Mouse (Mus musculus): ENCODE measurements around the gene Nfam1. TPM values are rescaled to one million over a fixed set of nuclear protein-coding genes. Genes with fewer than 3 reads are reported as not detected.

Gene Nfam1
- polyA plus RNA-seq, 1 experiment from 2014 or later: 2.1 TPM

- peak overlapping the region; percentile 55 for H3K4me2 ChIP-seq
- H3K4me3 ChIP-seq: no peak overlapping the region
- 23% methylated on average over 8 of the region's 8 CpGs for WGBS
- no peaks in the 10 kb centered on the region for H3K36me3 ChIP-seq
- H3K27ac ChIP-seq (replicated peaks): peak overlapping the region; percentile 82
- H3K27me3 ChIP-seq (replicated peaks): peaks cover 41% of the 10 kb centered on the region
- no peak for ATAC-seq (ENCODE audit: extremely low read depth, insufficient number of reproducible peaks, low FRiP score, low TSS enrichment)
- peak overlapping the region; percentile 55 for H3K9ac ChIP-seq
- peaks cover 50% of the 10 kb centered on the region for H3K4me1 ChIP-seq
- H3K9me3 ChIP-seq: no peaks in the 10 kb centered on the region
Measured at GRCm38 (mm10) chr15:83010423-83010822, 22.7 kb downstream of the Nfam1 start.

DNA sequence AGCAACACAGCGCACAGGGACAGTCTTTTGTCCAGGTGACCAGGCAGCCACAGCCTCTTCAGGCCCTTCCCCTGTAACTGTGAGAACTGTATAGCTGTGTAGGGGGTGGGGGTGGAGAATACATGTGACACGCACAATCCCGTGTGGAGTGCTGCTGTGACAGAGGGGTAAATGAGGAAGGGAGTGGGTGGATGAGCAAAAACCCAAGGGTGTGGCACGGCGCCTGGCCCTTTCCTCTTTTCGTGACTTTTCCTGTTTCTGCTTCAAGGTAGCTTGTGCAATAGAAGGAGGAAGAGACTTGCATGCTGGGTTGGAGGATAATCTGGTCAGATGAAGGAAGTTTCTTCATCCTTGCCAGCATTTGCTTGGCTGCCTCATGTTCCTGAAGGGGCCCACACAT is 23.6 kb downstream of the Nfam1 start:
- no peak overlapping the region for H3K4me3 ChIP-seq
- 74% methylated on average over 6 of the region's 6 CpGs for WGBS
- ATAC-seq (ENCODE audit: extremely low read depth, insufficient number of reproducible peaks, low FRiP score, low TSS enrichment): no peak
- no peaks in the 10 kb centered on the region for H3K9me3 ChIP-seq
- peaks cover 33% of the 10 kb centered on the region for H3K27me3 ChIP-seq (replicated peaks)
- H3K27ac ChIP-seq (replicated peaks): no peak overlapping the region
- peaks cover 50% of the 10 kb centered on the region for H3K4me1 ChIP-seq
- no peak overlapping the region for H3K4me2 ChIP-seq
- H3K9ac ChIP-seq: peak overlapping the region; percentile 14; the same call in 1 of the 2 replicates
- H3K36me3 ChIP-seq: no peaks in the 10 kb centered on the region

- no peak overlapping the region for H3K4me2 ChIP-seq
- 67% methylated on average over 13 of the region's 13 CpGs for whole genome bisulfite sequencing
- H3K36me3 ChIP-seq: no peaks in the 10 kb centered on the region
- H3K27me3 ChIP-seq (replicated peaks): peaks cover 26% of the 10 kb centered on the region
- H3K4me1 ChIP-seq: peaks cover 46% of the 10 kb centered on the region
- H3K9ac ChIP-seq: peak overlapping the region; percentile 14; the same call in 1 of the 2 replicates
- no peaks in the 10 kb centered on the region for H3K9me3 ChIP-seq
- H3K4me3 ChIP-seq: no peak overlapping the region
- no peak overlapping the region for H3K27ac ChIP-seq (replicated peaks)
- no peak for ATAC-seq (ENCODE audit: extremely low read depth, insufficient number of reproducible peaks, low FRiP score, low TSS enrichment)
Measured at GRCm38 (mm10) chr15:83008761-83009423, 24.2 kb downstream of the Nfam1 start.

DNA sequence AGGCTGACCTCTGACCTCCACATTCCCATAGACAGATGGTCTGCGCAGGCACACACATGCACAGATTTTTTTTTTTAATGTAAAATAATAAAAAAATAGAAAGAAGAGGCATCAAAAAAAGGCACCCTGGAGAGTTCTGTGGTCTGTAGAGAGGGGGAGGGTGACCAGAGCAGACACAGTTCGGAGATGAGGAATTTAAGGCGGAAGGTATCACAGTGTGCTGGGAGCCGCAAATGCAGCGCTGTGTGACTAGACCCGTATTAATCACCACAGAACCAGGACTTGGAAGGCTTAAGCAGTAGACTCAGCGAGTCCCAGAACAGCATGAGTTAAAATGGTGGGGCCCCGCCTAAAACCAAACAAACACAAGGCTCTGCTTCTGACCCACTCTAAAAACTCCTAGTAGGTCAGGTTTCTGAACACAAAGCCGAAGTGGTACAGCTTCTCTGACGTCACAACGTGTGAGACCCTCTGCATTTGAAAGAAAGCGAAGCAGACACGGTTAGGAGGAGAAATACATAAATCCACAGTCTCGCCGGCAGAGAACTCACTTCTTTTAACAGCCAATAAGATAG is 25.7 kb downstream of the Nfam1 start:
- no peak overlapping the region for H3K9ac ChIP-seq
- H3K36me3 ChIP-seq: no peaks in the 10 kb centered on the region
- no peak overlapping the region for H3K4me3 ChIP-seq
- ATAC-seq (ENCODE audit: extremely low read depth, insufficient number of reproducible peaks, low FRiP score, low TSS enrichment): no peak
- H3K27me3 ChIP-seq (replicated peaks): peaks cover 29% of the 10 kb centered on the region
- 55% methylated on average over 15 of the region's 15 CpGs for WGBS
- no peak overlapping the region for H3K4me2 ChIP-seq
- no peak overlapping the region for H3K27ac ChIP-seq (replicated peaks)
- peaks cover 38% of the 10 kb centered on the region for H3K4me1 ChIP-seq
- no peaks in the 10 kb centered on the region for H3K9me3 ChIP-seq

DNA sequence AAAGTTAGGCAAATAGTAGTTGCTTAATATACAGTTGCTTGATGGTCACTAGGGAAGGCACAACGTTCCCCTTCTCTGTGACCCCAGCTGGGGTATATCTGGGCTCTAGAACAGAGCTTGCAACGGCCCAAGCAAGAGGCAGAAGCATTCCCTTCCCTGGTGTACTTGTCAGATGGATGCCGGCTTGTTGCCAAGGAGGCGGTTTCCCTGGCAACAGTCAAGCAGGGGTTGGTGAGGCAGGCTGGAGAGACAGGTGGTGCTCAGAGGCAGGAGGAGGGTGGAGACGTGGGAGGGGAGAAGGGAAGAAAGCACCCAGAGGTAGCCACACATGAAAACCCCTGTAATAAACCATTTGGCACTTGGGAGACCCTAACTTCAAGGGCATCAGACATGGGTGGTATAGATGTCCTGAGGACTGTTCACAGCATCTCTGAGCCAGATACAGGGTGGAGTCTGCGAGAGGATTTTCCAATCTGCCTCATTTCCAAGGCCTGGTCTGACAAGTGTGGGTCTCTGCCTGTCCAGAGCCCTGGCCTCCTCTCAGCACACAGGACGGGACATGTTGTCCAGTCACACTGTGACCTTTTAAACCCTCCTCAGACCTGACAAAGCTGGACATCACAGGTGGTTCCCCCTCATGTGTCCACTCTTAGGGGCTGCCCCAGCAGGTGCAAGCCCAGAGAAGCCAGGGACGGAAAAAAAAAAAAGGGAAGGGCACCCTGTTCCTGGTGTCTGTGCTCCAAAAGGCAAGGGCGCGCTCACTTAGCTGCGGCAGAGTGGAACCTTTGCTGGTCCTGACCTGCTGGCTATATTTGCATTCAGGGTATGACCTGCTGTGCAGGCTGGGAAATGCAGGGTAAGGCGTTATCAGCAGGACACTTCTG is 30.2 kb downstream of the Nfam1 start:
- Histone ChIP-seq H3K27me3 (replicated peaks) (peaks cover 56% of the 10 kb centered on the region), H3K4me3 (no peak overlapping the region), H3K27ac (replicated peaks) (no peak overlapping the region), H3K9me3 (no peaks in the 10 kb centered on the region), H3K4me1 (peaks cover 7% of the 10 kb centered on the region; the same call in 1 of the 2 replicates), H3K4me2 (no peak overlapping the region), H3K36me3 (no peaks in the 10 kb centered on the region), H3K9ac (no peak overlapping the region)
- WGBS: 45% methylated on average over 12 of the region's 12 CpGs
- no peak for ATAC-seq (ENCODE audit: extremely low read depth, insufficient number of reproducible peaks, low FRiP score, low TSS enrichment)

DNA sequence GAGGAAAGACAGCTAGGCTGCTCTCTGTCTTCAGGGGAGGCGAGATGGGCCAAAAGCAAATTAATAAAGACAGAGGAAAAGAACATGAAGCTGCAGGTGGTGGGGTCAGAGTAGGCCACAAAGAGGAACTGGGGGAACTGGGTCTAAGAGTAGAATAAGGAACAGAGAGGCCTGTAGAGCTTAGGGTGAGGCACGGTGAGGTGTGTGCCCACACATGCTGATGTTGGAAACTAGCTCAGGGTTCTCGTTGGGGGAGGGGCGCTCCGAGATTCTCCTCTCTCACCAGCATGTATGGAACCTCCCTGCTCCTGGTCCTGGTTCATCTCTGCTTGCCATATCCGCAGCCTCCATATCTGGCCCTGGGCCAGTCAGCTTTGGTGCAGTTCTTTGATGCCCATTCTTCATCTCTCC is 34.3 kb downstream of the Nfam1 start:
- ATAC-seq (ENCODE audit: extremely low read depth, insufficient number of reproducible peaks, low FRiP score, low TSS enrichment): no peak
- no peak overlapping the region for H3K27ac ChIP-seq (replicated peaks)
- no peak overlapping the region for H3K9ac ChIP-seq
- H3K4me3 ChIP-seq: no peak overlapping the region
- H3K4me2 ChIP-seq: no peak overlapping the region
- H3K4me1 ChIP-seq: peaks cover 29% of the 10 kb centered on the region
- H3K36me3 ChIP-seq: no peaks in the 10 kb centered on the region
- 77% methylated on average over 6 of the region's 6 CpGs for WGBS
- no peaks in the 10 kb centered on the region for H3K9me3 ChIP-seq
- H3K27me3 ChIP-seq (replicated peaks): peaks cover 60% of the 10 kb centered on the region

GRCm38 (mm10) chr15:82996431-82996830 is 36.7 kb downstream of the Nfam1 start:
- Histone ChIP-seq H3K27ac (replicated peaks) (no peak overlapping the region), H3K27me3 (replicated peaks) (peaks cover 51% of the 10 kb centered on the region), H3K9me3 (no peaks in the 10 kb centered on the region), H3K36me3 (no peaks in the 10 kb centered on the region), H3K4me1 (peaks cover 26% of the 10 kb centered on the region), H3K4me3 (no peak overlapping the region), H3K9ac (no peak overlapping the region), H3K4me2 (no peak overlapping the region)
- ATAC-seq (ENCODE audit: extremely low read depth, insufficient number of reproducible peaks, low FRiP score, low TSS enrichment): no peak

DNA sequence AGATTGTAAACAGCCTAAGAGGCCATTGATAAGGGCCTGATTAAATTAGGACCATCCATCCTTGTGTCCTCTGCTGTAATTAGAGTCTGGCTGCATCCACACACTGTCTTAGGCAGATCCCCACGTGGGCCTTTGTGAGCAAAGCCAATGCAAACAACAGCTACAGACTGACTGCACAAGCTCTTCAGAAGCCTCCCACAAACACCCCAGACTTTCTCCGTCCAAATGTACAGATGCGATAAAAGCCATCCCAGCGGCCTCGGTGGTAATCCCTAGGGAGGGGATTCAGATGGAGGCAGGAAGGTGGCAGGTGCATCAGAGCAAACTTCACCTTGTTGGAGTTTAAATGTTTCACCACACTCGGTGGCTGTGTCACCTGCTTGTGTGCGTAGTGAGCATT is 37.9 kb downstream of the Nfam1 start:
- Histone ChIP-seq H3K27me3 (replicated peaks) (peaks cover 49% of the 10 kb centered on the region), H3K4me2 (no peak overlapping the region), H3K4me3 (no peak overlapping the region), H3K9ac (no peak overlapping the region), H3K4me1 (peaks cover 26% of the 10 kb centered on the region), H3K9me3 (no peaks in the 10 kb centered on the region), H3K27ac (replicated peaks) (no peak overlapping the region), H3K36me3 (no peaks in the 10 kb centered on the region)
- WGBS: 66% methylated on average over 7 of the region's 7 CpGs
- no peak for ATAC-seq (ENCODE audit: extremely low read depth, insufficient number of reproducible peaks, low FRiP score, low TSS enrichment)

DNA sequence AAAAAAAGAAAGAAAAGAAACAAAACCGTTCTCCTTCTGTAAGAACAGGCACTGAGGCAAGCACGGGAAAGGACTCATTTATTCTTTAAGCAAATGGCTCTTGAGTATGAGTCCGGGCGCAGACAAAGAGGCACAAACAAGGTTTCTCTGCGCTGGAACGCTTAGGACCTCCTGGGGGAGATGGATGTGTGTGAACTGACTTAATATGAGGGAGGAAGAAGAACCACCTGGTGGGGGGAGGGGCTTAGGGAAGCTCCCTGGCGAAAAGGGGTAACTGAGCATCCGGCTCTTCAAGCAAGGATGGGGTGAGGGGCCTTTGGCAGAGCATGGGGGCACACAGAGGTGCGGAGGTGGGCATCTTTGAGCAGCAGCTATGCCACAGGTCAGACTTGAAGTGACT is 40.2 kb downstream of the Nfam1 start:
- Histone ChIP-seq H3K9me3 (no peaks in the 10 kb centered on the region), H3K27ac (replicated peaks) (no peak overlapping the region), H3K4me2 (no peak overlapping the region), H3K36me3 (no peaks in the 10 kb centered on the region), H3K4me3 (no peak overlapping the region), H3K4me1 (peaks cover 35% of the 10 kb centered on the region), H3K27me3 (replicated peaks) (peaks cover 46% of the 10 kb centered on the region), H3K9ac (no peak overlapping the region)
- no peak for ATAC-seq (ENCODE audit: extremely low read depth, insufficient number of reproducible peaks, low FRiP score, low TSS enrichment)
- WGBS: 63% methylated on average over 9 of the region's 9 CpGs

- Histone ChIP-seq H3K4me2 (no peak overlapping the region), H3K9me3 (no peaks in the 10 kb centered on the region), H3K36me3 (no peaks in the 10 kb centered on the region), H3K9ac (no peak overlapping the region), H3K4me1 (peaks cover 32% of the 10 kb centered on the region), H3K27ac (replicated peaks) (no peak overlapping the region), H3K4me3 (no peak overlapping the region), H3K27me3 (replicated peaks) (peaks cover 46% of the 10 kb centered on the region)
- ATAC-seq (ENCODE audit: extremely low read depth, insufficient number of reproducible peaks, low FRiP score, low TSS enrichment): no peak
- 66% methylated on average over 13 of the region's 13 CpGs for WGBS
Measured at GRCm38 (mm10) chr15:82992079-82992783, 40.9 kb downstream of the Nfam1 start.

GRCm38 (mm10) chr15:82989190-82989704 is 43.9 kb downstream of the Nfam1 start:
- no peak for ATAC-seq (ENCODE audit: extremely low read depth, insufficient number of reproducible peaks, low FRiP score, low TSS enrichment)
- H3K27ac ChIP-seq (replicated peaks): no peak overlapping the region
- no peaks in the 10 kb centered on the region for H3K36me3 ChIP-seq
- peaks cover 26% of the 10 kb centered on the region for H3K4me1 ChIP-seq
- H3K4me2 ChIP-seq: no peak overlapping the region
- peaks cover 68% of the 10 kb centered on the region for H3K27me3 ChIP-seq (replicated peaks)
- no peak overlapping the region for H3K9ac ChIP-seq
- no peak overlapping the region for H3K4me3 ChIP-seq
- no peaks in the 10 kb centered on the region for H3K9me3 ChIP-seq
- WGBS: 74% methylated on average over 6 of the region's 6 CpGs
